Mouse (Mus musculus): ENCODE measurements around the gene Tmem40.

Gene Tmem40

GRCm38 (mm10) chr6:115768207-115768606, 6.0 kb upstream of the Tmem40 start:
- no peak for DNase-seq

GRCm38 (mm10) chr6:115767357-115767756, 5.1 kb upstream of the Tmem40 start:
- DNase-seq: no peak

- peak; percentile 5 for DNase-seq
Observed at GRCm38 (mm10) chr6:115764179-115764578, 2.0 kb upstream of the Tmem40 start.

GRCm38 (mm10) chr6:115760982-115761381, 1.2 kb downstream of the Tmem40 start:
- DNase-seq: no peak

- DNase-seq: no peak
Observed at GRCm38 (mm10) chr6:115760137-115760536, 2.1 kb downstream of the Tmem40 start.

- DNase-seq: no peak
Observed at GRCm38 (mm10) chr6:115759461-115759860, 2.7 kb downstream of the Tmem40 start.

GRCm38 (mm10) chr6:115758981-115759435, 3.2 kb downstream of the Tmem40 start:
- no peak for DNase-seq

- no peak for DNase-seq
Observed at GRCm38 (mm10) chr6:115755536-115755935, 6.7 kb downstream of the Tmem40 start.

- DNase-seq: no peak
Observed at GRCm38 (mm10) chr6:115746326-115746725, 15.9 kb downstream of the Tmem40 start.

GRCm38 (mm10) chr6:115743569-115743968, 18.6 kb downstream of the Tmem40 start:
- no peak for DNase-seq

- no peak for DNase-seq
Observed at GRCm38 (mm10) chr6:115739056-115739455, 23.2 kb downstream of the Tmem40 start.

GRCm38 (mm10) chr6:115734909-115735308, 27.3 kb downstream of the Tmem40 start:
- no peak for DNase-seq

GRCm38 (mm10) chr6:115732341-115732928, 29.8 kb downstream of the Tmem40 start:
- no peak for DNase-seq

GRCm38 (mm10) chr6:115730560-115731342, 31.5 kb downstream of the Tmem40 start:
- no peak for DNase-seq

- no peak for DNase-seq
Observed at GRCm38 (mm10) chr6:115727570-115727969, 34.6 kb downstream of the Tmem40 start.

GRCm38 (mm10) chr6:115727108-115727507, 35.1 kb downstream of the Tmem40 start:
- DNase-seq: peak; percentile 5

GRCm38 (mm10) chr6:115722246-115722645, 40.0 kb downstream of the Tmem40 start:
- no peak for DNase-seq

GRCm38 (mm10) chr6:115717715-115718558, 44.3 kb downstream of the Tmem40 start:
- DNase-seq: no peak

- DNase-seq: no peak
Observed at GRCm38 (mm10) chr6:115717101-115717652, 45.0 kb downstream of the Tmem40 start.

GRCm38 (mm10) chr6:115711261-115711660, 50.9 kb downstream of the Tmem40 start:
- DNase-seq: no peak

- DNase-seq: no peak
Observed at GRCm38 (mm10) chr6:115702901-115703300, 59.3 kb downstream of the Tmem40 start.

- no peak for DNase-seq
Observed at GRCm38 (mm10) chr6:115701302-115701701, 60.9 kb downstream of the Tmem40 start.

GRCm38 (mm10) chr6:115700778-115701177, 61.4 kb downstream of the Tmem40 start:
- DNase-seq: no peak
